Mouse (Mus musculus): ENCODE results near the gene Tmem129.

DNA sequence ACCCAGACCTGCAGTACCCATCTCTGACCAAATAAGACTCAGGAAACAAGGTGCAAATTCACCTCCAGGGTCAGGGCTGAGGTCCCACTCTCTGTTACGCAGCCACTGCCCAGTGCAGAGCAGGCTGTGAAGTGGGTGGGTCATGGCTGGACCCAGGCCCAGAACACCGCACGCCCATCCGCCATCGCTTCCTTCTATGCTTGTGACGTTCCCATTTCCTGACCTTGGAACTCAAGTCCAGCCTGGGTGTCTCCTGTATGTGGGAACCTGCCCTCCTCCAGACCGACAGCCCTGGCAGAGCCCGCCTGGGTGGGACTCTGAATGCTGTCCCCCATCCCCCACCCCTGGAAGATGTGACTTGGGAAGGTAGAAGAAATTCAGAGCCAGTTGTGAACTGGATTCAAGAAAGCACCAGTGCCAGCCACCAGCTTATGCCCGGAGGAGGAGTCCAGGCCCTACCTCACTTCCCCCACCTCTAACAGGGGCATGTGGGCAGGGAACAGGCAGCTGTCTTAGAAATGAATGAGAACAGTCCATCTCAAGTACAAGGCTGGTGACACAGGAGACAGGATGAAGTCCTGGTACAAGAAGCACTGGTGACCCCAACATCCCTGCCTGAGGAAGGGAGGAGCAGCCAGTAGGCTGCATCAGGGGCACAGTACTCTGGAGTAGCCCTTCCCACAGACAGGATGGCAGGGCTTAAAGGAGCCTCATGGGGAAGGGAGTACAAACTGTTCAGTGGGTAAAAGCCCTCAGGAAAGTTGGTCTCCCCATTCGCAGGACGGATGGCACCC lies 31.8 kb upstream of the Tmem129 start:
- TF ChIP-seq CTCF (IDR thresholded peaks at IDR 0.05; ENCODE audit: borderline replicate concordance, insufficient read depth, low read length): no peak
- no peak for TF ChIP-seq POLR2A (IDR thresholded peaks at IDR 0.05; ENCODE audit: low read depth, low read length)

Measured in embryonic fibroblast, embryonic 13.5 days (primary cell).